Mouse (Mus musculus) large intestine, adult 2 months (tissue): ENCODE data around the gene Tjp1. TPM values are rescaled to one million over a fixed set of nuclear protein-coding genes. Genes with fewer than 3 reads are reported as not detected.

ENCODE experiments used
- DNase-seq: peaks from one replicate; pipeline ENCODE4 v3.0.0-alpha.2; 2012; ENCODE audit warnings: low read depth, low spot score
- WGBS: fragments of 180-500 bp; shearing (Covaris S2); methylation state at CpG from one replicate; pipeline ENCODE4 v1.1.7; 2018; 5-methylcytosine and 5-hydroxymethylcytosine counted together
- polyA plus RNA-seq: library from polyadenylated mRNA; depleted of rRNA; stranded (reverse); fragments of >200 nt; gene quantifications from 2 replicates; pipeline ENCODE4 v1.2.3, GENCODE M21; 2012

The Tjp1 gene
- polyA plus RNA-seq, 1 experiment: 10.7 TPM

GRCm38 (mm10) chr7:65401622-65402021 is 126.0 kb downstream of the Tjp1 start:
- DNase-seq: no peak

DNA sequence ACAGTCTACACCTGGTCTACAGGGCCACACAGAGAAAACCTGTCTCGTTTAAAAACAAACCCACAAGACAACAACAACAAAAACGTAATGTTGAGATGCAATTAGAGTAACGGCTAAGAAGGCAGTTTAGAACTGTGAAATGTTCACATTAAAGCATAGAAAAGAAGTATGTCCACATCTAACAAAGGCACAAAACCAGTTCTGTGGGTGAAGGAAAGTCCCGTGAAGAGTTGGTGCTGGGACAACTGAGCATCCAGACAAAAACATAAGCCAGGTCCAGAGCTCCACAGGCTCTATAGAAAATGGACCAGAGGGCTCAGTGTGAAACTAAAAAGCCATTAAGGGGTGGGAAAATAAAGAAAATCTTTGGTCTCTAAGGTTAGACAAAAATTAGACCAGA is 131.7 kb downstream of the Tjp1 start:
- WGBS: 89% methylated on average over 4 of the region's 4 CpGs
- no peak for DNase-seq

DNA sequence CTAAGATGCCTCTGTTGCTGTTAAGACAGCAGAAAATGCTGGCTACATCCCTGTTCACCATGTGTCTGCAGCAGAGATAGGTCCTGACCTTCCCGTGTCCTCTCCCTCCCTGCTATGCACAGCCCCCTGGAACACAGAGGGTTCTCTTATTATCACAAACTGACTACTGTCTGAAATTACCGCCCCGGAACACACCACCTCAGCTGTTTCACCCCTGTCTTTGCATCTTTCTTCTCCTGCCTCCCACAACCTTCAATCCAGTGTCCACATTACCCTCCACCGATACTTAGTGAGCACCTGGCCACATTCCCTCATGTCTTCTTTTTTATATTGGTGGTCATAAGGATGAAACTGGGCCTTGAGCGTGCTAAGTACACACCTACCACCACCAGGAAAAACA is 132.4 kb downstream of the Tjp1 start:
- WGBS: 85% methylated on average over 5 of the region's 5 CpGs
- no peak for DNase-seq

DNA sequence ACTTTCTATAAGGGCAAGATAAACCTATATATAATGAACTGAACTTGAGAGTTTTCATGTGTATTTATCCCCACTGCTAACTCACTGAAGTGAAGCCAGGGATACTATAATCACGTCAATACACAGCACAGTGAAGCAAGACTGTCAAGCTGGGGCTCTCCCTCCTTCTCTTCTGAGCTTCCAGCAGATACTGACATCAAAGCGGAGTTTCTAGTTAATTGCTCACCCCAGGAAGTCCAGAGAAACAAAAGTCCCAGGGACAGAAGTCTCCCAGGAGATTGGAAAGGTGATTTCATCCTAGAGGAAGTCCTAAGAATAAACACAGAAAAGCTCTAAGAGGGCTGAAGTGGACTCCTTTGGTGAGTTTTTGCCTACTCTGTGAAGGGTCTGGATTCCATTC is 132.9 kb downstream of the Tjp1 start:
- DNase-seq: no peak
- WGBS: 50% methylated on average over 2 of the region's 2 CpGs

GRCm38 (mm10) chr7:65393704-65394452 is 133.7 kb downstream of the Tjp1 start:
- WGBS: 35% methylated on average over 17 of the region's 17 CpGs

DNA sequence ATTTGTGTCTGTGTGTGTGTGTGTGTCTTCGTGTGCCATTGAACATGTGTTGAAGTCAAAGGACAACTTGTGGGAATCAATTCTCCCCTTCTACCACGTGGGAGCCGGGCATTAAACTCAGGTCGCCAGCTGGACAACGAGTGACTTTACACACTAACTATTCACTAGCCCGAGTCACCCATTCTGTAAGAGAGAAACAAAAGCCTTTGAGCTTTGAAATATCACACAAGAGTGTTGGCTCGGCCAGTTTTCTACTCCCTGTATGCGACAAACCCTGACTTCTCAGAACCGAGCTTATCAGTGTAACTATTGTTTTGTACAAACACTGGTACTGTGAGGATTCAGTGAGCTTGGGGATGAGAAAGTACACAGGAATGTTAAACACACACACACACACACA is 134.6 kb downstream of the Tjp1 start:
- 62% methylated on average over 9 of the region's 9 CpGs for WGBS

More at GRCm38 (mm10) chr7:65393704-65394452, 133.7 kb downstream of the Tjp1 start:
- no peak for DNase-seq

GRCm38 (mm10) chr7:65389539-65389938 is 138.0 kb downstream of the Tjp1 start:
- no peak for DNase-seq
- 83% methylated on average over 7 of the region's 7 CpGs for WGBS

More for the DNA sequence above, 134.6 kb downstream of the Tjp1 start:
- DNase-seq: no peak

- WGBS: 83% methylated on average over 8 of the region's 8 CpGs
- no peak for DNase-seq
Measured at GRCm38 (mm10) chr7:65388243-65389013, 139.2 kb downstream of the Tjp1 start.

GRCm38 (mm10) chr7:65387560-65388175 is 139.9 kb downstream of the Tjp1 start:
- 67% methylated on average over 7 of the region's 7 CpGs for WGBS
- no peak for DNase-seq

- no peak for DNase-seq
- 91% methylated on average over 7 of the region's 7 CpGs for WGBS
Measured at GRCm38 (mm10) chr7:65384775-65385174, 142.8 kb downstream of the Tjp1 start.

DNA sequence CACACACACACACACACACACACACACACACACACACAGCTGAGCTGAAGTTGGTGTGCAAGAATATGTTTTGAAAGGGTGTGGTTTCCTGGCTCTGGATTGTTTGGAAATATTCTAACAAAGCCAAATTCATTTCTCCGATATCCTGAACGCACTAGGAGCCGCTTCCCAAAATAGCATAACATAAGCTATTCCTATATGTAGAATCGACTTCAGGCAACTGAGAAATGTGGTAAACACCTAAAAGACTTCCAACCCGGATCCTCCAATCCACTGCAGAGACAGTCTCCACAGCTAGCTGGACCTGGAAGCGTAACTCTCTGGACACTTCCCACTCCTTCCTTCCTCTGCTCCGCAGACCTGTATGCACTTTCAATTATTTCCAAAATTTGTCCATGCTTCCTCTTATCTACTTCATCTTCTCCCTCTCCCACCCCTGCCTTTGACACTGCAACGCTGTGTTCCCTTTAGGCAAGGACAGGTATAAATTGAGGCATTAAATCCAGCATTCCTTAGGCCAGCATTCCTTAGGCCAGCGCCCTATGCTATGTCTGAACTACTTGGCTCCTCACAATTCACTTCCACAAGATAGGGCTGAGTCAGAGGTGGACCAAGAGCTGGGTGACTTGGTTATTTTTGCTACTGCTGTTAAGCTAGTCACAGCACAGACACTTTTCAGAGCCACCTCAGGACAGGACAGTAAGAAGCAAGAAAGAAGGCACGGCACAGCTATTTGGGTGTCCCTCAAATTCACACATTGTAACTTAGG is 144.9 kb downstream of the Tjp1 start:
- DNase-seq: no peak
- 58% methylated on average over 10 of the region's 10 CpGs for WGBS

DNA sequence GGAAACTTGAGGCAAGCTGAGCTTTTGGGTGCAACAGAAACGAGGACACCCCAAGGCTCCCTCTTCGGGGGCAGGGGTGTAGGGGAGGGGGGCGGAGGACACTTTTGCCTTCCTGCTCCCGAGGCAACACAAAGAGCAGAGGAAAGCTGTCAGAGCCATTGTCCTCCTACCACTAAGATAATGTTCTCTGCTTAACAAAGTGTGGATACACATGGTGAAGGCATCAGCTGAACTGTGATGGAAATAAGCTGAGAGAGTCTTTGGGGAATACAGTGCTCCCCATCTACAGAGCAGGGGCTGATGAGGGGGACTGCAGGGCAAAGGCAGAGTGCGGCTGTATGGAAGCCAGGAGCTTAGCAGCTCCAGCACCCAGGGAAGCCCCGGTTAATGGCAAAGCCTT is 145.7 kb downstream of the Tjp1 start:
- DNase-seq: no peak
- WGBS: 56% methylated on average over 6 of the region's 6 CpGs

DNA sequence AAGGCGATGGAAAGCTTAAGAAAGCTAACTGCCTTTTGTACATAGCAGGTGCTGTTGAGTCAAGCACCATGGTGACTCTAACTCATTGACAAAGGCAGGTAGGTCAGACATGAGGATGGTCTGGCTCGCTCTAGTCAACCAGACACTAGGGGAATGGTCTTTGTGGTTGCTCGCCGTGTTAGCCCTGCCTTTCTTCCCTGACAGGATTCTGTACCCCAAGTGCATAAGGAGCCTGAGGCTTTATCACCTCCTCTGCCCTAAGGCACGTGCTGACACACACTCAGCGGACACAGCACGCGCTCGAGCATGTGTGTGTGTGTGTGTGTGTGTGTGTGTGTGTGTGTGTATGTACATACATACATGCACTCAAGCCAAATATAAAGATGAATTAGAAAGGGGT is 146.9 kb downstream of the Tjp1 start:
- 89% methylated on average over 9 of the region's 9 CpGs for WGBS
- no peak for DNase-seq

DNA sequence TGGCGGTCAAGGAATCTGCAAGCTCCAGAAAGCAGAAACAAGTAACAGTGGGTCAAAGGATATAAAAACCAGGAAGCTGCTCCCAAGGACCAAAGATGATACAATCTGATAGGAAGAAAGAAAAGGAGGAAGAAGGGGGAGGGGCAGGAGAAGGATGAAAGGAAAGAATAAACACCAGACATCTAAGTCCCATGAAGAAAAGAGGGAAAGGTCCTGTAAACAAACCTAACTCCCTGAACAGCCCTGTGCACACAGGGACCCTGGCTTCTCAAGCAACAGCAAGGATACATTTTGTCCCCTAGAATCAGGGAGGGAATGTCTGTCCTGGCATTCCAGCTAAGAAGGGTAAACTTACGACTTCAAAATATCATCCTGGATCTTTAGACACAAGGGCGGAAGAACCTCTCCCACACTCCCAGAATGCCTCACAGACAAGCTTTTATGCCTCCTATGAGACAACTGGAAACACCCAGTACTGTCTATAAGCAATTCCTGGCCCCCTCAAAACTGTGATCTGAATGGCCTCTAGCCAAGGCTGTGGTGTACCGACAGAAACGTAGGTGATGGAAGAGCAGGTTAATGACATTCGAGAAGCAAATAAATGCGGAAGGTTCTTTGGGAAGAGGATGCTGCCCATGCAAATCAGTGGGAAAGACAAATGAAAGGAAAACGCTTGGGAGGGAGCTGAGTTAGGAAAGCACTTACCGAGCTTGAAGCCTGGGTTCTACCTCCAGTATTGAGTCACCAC is 148.6 kb downstream of the Tjp1 start:
- WGBS: 47% methylated on average over 9 of the region's 9 CpGs
- no peak for DNase-seq

DNA sequence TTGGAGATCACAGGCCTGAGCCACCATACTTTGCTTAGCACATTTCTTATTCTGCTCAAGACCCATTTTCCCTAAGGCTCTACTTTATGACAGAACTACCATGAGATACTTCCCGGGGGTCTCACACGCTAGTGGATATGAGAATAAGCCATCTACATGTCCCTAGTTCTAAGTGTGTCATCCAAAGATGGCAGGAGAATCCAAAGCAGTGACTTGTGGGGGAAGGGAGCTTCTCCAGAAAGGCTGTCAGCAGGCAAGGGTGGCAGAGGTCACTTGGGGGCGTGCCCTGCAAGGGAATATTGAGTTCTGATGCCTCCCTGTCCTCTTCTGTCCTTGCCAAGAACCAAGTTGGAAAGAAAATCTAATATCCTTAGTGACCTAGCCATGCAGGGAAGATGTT is 150.1 kb downstream of the Tjp1 start:
- WGBS: 87% methylated on average over 3 of the region's 3 CpGs

GRCm38 (mm10) chr7:65375621-65376020 is 152.0 kb downstream of the Tjp1 start:
- 88% methylated on average over 3 of the region's 3 CpGs for WGBS
- no peak for DNase-seq

More for the DNA sequence above, 150.1 kb downstream of the Tjp1 start:
- no peak for DNase-seq

DNA sequence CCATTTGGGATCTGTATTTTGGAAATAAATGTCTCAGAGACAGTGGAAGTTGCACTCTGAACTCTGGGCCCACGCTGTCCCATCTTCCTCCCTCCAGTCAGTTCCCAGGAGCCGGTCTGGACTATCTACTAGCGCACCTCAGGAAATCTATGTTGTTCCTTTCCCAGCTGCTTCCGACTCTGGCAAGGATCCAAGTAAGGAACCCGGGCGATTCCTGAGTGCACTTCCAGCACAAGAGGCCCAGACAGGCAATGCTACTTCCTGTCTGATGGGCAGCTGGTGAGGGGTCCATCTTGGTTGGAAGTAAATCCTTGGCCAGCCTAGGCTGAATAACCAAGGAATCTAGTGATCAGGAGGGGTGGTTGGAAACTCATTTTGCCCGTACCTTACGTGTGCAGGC is 152.4 kb downstream of the Tjp1 start:
- 42% methylated on average over 8 of the region's 8 CpGs for WGBS
- DNase-seq: no peak

- DNase-seq: no peak
- 85% methylated on average over 8 of the region's 8 CpGs for WGBS
Measured at GRCm38 (mm10) chr7:65373336-65373735, 154.2 kb downstream of the Tjp1 start.

DNA sequence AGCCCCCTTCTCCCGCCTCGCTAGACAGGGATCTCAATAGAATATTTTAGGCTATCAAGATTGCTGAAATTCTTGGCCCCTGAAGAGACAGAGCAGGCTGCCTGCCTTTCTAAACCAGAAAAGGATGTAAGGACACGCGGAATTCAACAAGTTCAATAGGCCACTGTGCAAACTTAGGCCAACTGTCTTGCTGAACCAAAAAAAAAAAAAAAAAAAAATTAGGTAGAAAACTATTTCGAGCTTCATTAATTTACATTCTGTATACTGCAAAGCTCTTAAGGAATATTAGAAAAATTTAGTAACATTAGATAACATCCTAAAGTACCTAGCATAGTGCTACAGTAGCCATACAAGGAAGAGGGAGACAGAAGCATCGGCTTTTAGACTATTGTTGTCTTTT is 155.8 kb downstream of the Tjp1 start:
- 61% methylated on average over 6 of the region's 6 CpGs for WGBS
- DNase-seq: no peak
